Mouse (Mus musculus): Measurements from ENCODE around the gene Sox21.
A peak's percentile ranks its signal among the peaks of the same experiment; 100 is the strongest.

Sox21 gene

GRCm38 (mm10) chr14:118236886-118237289 lies at the start of gene Sox21:
TSS of gene Sox21 (minus strand) at chr14:118237030.
- peak; percentile 43 to 44 for DNase-seq (ENCODE audit: low spot score in 2 of 2)

- no peak for DNase-seq (ENCODE audit: low spot score in 2 of 2)
Observed at GRCm38 (mm10) chr14:118286096-118286495, 49.3 kb upstream of the Sox21 start.

GRCm38 (mm10) chr14:118282917-118283316 lies 46.1 kb upstream of the Sox21 start:
- DNase-seq (ENCODE audit: low spot score in 2 of 2): no peak

- DNase-seq (ENCODE audit: low spot score in 2 of 2): no peak
Observed at GRCm38 (mm10) chr14:118282272-118282671, 45.4 kb upstream of the Sox21 start.

- no peak for DNase-seq (ENCODE audit: low spot score in 2 of 2)
Observed at GRCm38 (mm10) chr14:118277704-118278498, 41.1 kb upstream of the Sox21 start.

- no peak for DNase-seq (ENCODE audit: low spot score in 2 of 2)
Observed at GRCm38 (mm10) chr14:118272594-118273555, 36.0 kb upstream of the Sox21 start.

GRCm38 (mm10) chr14:118268849-118269248 lies 32.0 kb upstream of the Sox21 start:
- DNase-seq (ENCODE audit: low spot score in 2 of 2): no peak

GRCm38 (mm10) chr14:118266660-118267059 lies 29.8 kb upstream of the Sox21 start, which contains the start of gene Gm9376:
TSS of gene Gm9376 (plus strand) at chr14:118266960.
- no peak for DNase-seq (ENCODE audit: low spot score in 2 of 2)

GRCm38 (mm10) chr14:118253381-118253780 lies 16.6 kb upstream of the Sox21 start:
- no peak for DNase-seq (ENCODE audit: low spot score in 2 of 2)

- no peak for DNase-seq (ENCODE audit: low spot score in 2 of 2)
Observed at GRCm38 (mm10) chr14:118241416-118241815, 4.6 kb upstream of the Sox21 start.

GRCm38 (mm10) chr14:118239351-118239750 lies 2.5 kb upstream of the Sox21 start:
- DNase-seq (ENCODE audit: low spot score in 2 of 2): no peak

GRCm38 (mm10) chr14:118237786-118238185 lies 956 bp upstream of the Sox21 start:
- no peak for DNase-seq (ENCODE audit: low spot score in 2 of 2)

- peak in 1 of 2 experiments; percentile 21 for DNase-seq (ENCODE audit: low spot score in 2 of 2)
Observed at GRCm38 (mm10) chr14:118235973-118236885, 601 bp downstream of the Sox21 start.

- peak in 1 of 2 experiments; percentile 20 for DNase-seq (ENCODE audit: low spot score in 2 of 2)
Observed at GRCm38 (mm10) chr14:118235361-118235972, 1.4 kb downstream of the Sox21 start.

- DNase-seq (ENCODE audit: low spot score in 2 of 2): no peak
Observed at GRCm38 (mm10) chr14:118234541-118235210, 2.2 kb downstream of the Sox21 start.

- no peak for DNase-seq (ENCODE audit: low spot score in 2 of 2)
Observed at GRCm38 (mm10) chr14:118233786-118234540, 2.9 kb downstream of the Sox21 start.

- DNase-seq (ENCODE audit: low spot score in 2 of 2): peak in 1 of 2 experiments; percentile 24
Observed at GRCm38 (mm10) chr14:118232381-118232970, 4.4 kb downstream of the Sox21 start.

GRCm38 (mm10) chr14:118226471-118227155 lies 10.2 kb downstream of the Sox21 start:
- no peak for DNase-seq (ENCODE audit: low spot score in 2 of 2)

All from frontal cortex, postnatal 36 days (tissue).